Mouse (Mus musculus): Measurements from ENCODE around the gene Tnfrsf12a.

Gene Tnfrsf12a

DNA sequence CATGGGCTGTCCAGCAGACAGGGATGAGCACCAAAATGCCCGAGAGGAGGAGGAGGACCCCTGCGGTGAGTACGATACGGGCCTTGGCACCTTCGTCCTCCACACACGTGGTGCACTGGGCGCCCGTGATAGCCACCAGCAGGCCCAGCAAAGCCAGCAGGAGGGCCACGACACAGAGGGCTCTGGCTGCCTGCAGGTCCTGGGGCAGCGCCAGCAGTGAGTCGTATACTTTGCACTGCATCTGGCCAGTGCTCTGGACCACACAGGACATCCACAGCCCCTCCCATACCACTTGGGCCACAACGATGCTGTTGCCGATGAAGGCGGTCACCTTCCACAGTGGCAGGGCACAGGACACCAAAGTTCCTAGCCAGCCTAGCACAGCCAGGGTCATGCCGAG lies 6.0 kb upstream of the Tnfrsf12a start:
- in situ Hi-C loops (cut with MboI; ENCODE audit: low pct_unique_long_range_greater_than_20kb in 1 of 2, low sequenced_read_pairs in 2 of 2, unreplicated experiment in 1 of 2): no loop called here

DNA sequence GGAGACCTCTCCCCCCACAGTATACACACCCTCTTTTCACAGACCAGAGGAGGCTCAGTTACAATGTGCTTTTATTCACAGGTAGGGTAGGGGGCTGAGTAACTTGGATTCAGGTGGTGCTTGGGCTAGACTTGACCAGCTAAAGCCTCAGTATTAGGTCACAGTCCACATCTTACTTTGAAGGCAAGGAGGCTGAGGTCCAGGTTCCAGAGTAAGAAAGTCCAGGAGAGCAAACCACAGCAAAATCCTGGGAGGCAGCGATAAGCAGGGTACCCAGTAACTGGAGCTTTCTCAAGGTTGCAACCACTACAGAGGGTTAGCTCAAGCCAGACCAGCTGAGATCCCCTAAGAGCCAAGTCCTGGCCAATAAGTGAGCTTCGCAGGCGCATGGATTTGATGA lies 5.3 kb upstream of the Tnfrsf12a start:
- in situ Hi-C loops (cut with MboI; ENCODE audit: low pct_unique_long_range_greater_than_20kb in 1 of 2, low sequenced_read_pairs in 2 of 2, unreplicated experiment in 1 of 2): no loop called here

DNA sequence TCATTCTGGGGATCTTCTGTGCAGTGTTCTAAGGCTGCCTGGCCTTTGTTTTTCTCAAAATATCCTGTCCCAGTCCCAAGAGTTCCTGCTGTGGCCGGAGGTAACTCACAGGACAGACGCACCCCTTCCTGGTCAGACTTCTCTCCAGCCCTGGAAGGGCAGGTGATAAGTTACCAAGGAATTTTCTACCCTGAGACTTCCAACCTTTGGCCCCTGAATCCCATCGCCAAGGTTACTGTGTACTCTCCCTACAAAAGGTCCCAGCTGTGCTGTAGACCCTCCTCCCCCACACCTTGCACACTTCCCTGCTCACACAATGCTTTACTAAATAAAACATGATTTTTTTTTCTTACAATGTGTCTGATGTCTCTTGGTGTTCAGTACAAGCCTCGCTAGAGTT lies 4.8 kb upstream of the Tnfrsf12a start:
- in situ Hi-C loops (cut with MboI; ENCODE audit: low pct_unique_long_range_greater_than_20kb in 1 of 2, low sequenced_read_pairs in 2 of 2, unreplicated experiment in 1 of 2): no loop called here

GRCm38 (mm10) chr17:23681086-23681485 lies 3.8 kb upstream of the Tnfrsf12a start:
- in situ Hi-C loops (cut with MboI; ENCODE audit: low pct_unique_long_range_greater_than_20kb in 1 of 2, low sequenced_read_pairs in 2 of 2, unreplicated experiment in 1 of 2): no loop called here

GRCm38 (mm10) chr17:23680336-23680735 lies 3.1 kb upstream of the Tnfrsf12a start:
- in situ Hi-C loops (cut with MboI; ENCODE audit: low pct_unique_long_range_greater_than_20kb in 1 of 2, low sequenced_read_pairs in 2 of 2, unreplicated experiment in 1 of 2): no loop called here

DNA sequence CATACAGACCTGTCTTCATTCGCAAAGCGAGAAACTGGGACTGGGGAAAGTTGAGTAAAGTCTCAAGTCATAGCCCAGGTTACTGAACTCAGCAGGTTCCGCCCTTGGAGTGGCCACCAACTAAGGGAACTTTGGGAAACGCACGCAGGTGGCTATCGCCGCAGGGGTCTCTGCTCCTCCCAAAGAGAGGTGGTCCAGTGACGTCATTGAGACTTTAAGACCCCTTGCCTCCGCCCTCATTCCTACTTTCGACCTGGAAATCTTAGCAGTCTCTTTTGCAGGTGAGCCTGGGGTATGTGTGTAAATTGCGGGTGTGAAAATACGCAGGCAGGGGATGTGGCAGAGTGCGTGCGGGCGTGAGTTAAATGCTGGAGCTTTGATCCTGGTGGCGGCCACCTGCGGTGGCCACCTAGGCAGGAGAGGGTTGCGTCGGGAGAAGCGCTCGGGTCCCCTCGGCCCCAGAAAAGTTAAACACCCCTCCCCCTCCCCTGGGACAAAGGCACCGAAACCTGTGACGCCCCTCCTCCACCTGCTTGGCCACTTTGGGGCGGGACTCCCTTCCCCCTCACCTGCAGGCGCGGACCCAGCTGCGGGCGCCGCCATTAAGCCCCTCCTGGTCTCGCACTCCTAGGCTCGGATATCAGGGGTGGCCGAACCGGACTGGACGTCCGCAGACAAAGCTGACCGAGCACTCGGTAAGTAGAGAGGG lies 2.0 kb upstream of the Tnfrsf12a start, which contains the start of gene Cldn6:
TSS of gene Cldn6 (plus strand) at position 123 of the 709 bp plus-strand sequence.
- in situ Hi-C loops (cut with MboI; ENCODE audit: low pct_unique_long_range_greater_than_20kb in 1 of 2, low sequenced_read_pairs in 2 of 2, unreplicated experiment in 1 of 2): no loop called here

GRCm38 (mm10) chr17:23676473-23677031 lies 716 bp downstream of the Tnfrsf12a start:
- in situ Hi-C loops (cut with MboI; ENCODE audit: low pct_unique_long_range_greater_than_20kb in 1 of 2, low sequenced_read_pairs in 2 of 2, unreplicated experiment in 1 of 2): no loop called here

- in situ Hi-C loops (cut with MboI; ENCODE audit: low pct_unique_long_range_greater_than_20kb in 1 of 2, low sequenced_read_pairs in 2 of 2, unreplicated experiment in 1 of 2): no loop called here
Measured at GRCm38 (mm10) chr17:23675564-23676281, 1.5 kb downstream of the Tnfrsf12a start.

DNA sequence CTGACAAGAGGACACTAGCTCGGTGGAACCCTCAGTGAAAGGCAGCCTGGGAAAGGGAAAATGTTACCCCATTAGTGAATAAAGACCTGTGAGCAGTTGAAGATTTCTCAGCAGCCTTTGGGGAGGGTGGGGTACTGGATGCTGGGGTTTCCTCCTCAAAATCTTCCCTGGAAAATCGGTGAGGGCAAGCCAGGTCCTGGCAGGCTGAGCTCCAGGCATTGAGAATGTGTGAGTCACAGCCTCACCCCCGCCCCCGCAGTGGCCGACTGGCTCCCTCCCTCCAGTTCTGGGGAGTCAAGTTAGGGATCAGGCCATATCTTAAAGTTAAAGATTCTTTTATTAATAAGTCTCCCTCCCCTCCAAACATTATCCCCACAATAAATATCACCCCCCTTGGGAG lies 2.1 kb downstream of the Tnfrsf12a start:
- in situ Hi-C loops (cut with MboI; ENCODE audit: low pct_unique_long_range_greater_than_20kb in 1 of 2, low sequenced_read_pairs in 2 of 2, unreplicated experiment in 1 of 2): no loop called here

- in situ Hi-C loops (cut with MboI; ENCODE audit: low pct_unique_long_range_greater_than_20kb in 1 of 2, low sequenced_read_pairs in 2 of 2, unreplicated experiment in 1 of 2): loop anchor here in 1 of 2 experiments (5.0 kb wide), 1 partner anchor 33 kb away; no protein-coding TSS in a partner anchor
Measured at GRCm38 (mm10) chr17:23674271-23674952, 2.9 kb downstream of the Tnfrsf12a start.

DNA sequence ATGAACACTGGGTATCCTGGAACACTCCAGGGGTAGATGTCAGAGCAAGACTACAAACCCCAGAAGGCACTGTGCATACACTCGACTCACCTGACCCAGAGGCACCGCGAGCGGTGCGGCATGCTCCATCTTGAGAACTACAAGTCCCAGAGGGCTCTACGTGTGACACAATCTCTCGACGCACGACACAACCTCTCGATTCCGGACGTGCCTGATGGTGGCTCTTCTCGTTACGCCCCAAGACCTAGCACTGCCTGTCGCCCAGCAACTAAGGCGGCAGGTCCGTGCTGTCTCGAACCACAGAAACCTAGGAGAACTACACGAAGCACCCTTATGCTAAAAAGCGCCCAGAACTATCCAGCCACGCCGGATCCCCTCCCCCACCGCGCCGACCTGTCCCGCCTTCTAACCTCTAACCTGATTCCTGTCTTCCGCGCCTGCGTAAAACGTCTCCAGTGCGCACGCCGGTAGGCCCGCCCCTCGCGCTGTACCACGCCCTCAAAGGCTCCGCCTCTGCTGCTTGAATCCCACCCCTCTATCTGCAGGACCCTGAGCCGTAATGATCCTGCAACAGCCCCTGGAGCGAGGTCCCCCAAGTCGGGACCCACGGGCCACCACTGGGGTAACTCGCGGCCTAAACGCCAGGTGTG lies 3.7 kb downstream of the Tnfrsf12a start, which contains the start of the genes Hcfc1r1 and Thoc6:
TSS of gene Hcfc1r1 (plus strand) at position 173 of the 650 bp plus-strand sequence.
TSS of gene Thoc6 (minus strand) at position 459 of the 650 bp plus-strand sequence.
- in situ Hi-C loops (cut with MboI; ENCODE audit: low pct_unique_long_range_greater_than_20kb in 1 of 2, low sequenced_read_pairs in 2 of 2, unreplicated experiment in 1 of 2): loop anchor here in 1 of 2 experiments (5.0 kb wide), 1 partner anchor 34 kb away; no protein-coding TSS in a partner anchor

GRCm38 (mm10) chr17:23672761-23673160 lies 4.5 kb downstream of the Tnfrsf12a start:
- in situ Hi-C loops (cut with MboI; ENCODE audit: low pct_unique_long_range_greater_than_20kb in 1 of 2, low sequenced_read_pairs in 2 of 2, unreplicated experiment in 1 of 2): loop anchor here in 1 of 2 experiments (5.0 kb wide), 1 partner anchor 35 kb away; no protein-coding TSS in a partner anchor

DNA sequence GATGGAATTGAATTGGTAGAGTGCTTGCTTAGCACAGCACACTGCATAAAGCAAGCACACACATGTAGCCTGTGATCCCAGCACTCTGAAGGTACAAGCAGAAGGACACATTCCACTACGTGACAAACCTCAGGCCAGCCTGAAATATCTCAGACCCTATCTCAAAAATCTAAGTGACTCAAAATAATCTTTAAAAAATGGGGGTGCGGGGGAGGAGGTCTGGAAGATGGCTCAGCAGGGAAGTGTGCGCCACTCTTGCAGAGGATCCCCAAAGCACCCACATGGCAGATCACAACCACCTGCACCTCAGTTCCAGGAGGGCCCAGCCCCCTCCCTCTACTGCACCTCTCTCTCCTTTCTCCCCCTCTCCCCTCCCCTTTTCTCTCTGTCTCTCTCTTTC lies 5.7 kb downstream of the Tnfrsf12a start:
- in situ Hi-C loops (cut with MboI; ENCODE audit: low pct_unique_long_range_greater_than_20kb in 1 of 2, low sequenced_read_pairs in 2 of 2, unreplicated experiment in 1 of 2): loop anchor here in 1 of 2 experiments (5.0 kb wide), 1 partner anchor 36 kb away; no protein-coding TSS in a partner anchor

- in situ Hi-C loops (cut with MboI; ENCODE audit: low pct_unique_long_range_greater_than_20kb in 1 of 2, low sequenced_read_pairs in 2 of 2, unreplicated experiment in 1 of 2): loop anchor here in 1 of 2 experiments (5.0 kb wide), 1 partner anchor 37 kb away; no protein-coding TSS in a partner anchor
Measured at GRCm38 (mm10) chr17:23670516-23671074, 6.7 kb downstream of the Tnfrsf12a start.

DNA sequence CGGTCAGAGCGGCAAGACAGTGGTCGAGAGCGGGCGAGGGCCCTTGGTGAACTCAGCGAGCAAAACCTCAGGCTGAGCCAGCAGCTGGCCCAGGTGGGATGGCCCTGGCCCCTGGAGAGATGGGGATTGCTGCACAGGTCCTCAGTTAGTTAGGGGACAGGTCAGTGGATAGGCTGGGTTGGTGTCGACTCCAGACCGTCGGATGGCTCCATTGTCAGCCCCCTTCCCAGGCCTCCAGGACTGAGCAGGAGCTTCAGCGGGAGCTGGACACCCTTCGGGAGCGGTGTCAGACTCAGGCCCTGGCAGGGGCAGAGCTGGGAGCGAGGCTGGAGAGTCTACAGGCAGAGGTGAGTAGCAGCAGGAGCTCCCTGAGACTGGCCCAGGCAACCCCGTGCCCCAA lies 11.8 kb downstream of the Tnfrsf12a start:
- in situ Hi-C loops (cut with MboI; ENCODE audit: low pct_unique_long_range_greater_than_20kb in 1 of 2, low sequenced_read_pairs in 2 of 2, unreplicated experiment in 1 of 2): no loop called here

- in situ Hi-C loops (cut with MboI; ENCODE audit: low pct_unique_long_range_greater_than_20kb in 1 of 2, low sequenced_read_pairs in 2 of 2, unreplicated experiment in 1 of 2): loop anchor here in 1 of 2 experiments (5.0 kb wide), 1 partner anchor 43 kb away; no protein-coding TSS in a partner anchor
Measured at GRCm38 (mm10) chr17:23664556-23665021, 12.7 kb downstream of the Tnfrsf12a start.

DNA sequence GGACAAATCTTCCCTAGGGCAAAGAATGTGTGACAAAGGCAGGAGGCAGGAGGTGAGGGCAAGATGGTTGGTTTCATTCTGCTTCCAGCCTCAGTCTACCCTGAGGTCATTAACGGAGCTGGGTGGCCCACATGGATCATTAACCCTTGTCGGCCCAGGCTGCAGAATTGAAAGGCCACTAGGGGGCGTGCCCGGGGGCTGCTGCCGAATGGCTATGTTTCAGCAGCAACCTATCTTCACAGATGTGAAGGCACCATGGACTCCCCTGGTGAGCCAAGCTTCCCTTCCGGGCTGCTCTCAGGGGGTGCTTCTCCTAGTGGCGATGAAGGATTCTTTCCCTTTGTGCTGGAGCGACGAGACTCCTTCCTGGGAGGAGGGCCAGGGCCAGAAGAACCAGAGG lies 15.7 kb downstream of the Tnfrsf12a start:
- in situ Hi-C loops (cut with MboI; ENCODE audit: low pct_unique_long_range_greater_than_20kb in 1 of 2, low sequenced_read_pairs in 2 of 2, unreplicated experiment in 1 of 2): loop anchor here in 1 of 2 experiments (5.0 kb wide), 1 partner anchor 46 kb away; no protein-coding TSS in a partner anchor

Measured in mouse embryonic stem cell (cell line).